Mouse (Mus musculus): ENCODE measurements around the gene 4833427G06Rik. TPM values are rescaled to one million over a fixed set of nuclear protein-coding genes. Genes with fewer than 3 reads are reported as not detected.
A peak's percentile ranks its signal among the peaks of the same experiment; 100 is the strongest.

The 4833427G06Rik gene
- total RNA-seq, 1 experiment: 0.22 TPM

- Histone ChIP-seq H3K9me3 (ENCODE audit: control insufficient read depth, insufficient read depth, low read depth, low read length) (no peaks in the 10 kb centered on the region), H3K4me3 (ENCODE audit: insufficient read depth in 1 of 2, low read depth in 1 of 2, low read length in 2 of 2, poor library complexity in 1 of 2, severe bottlenecking in 1 of 2) (peak within 1 kb of the TSS; percentile 67 to 79), H3K27ac (ENCODE audit: insufficient read depth, low read depth, low read length, poor library complexity, severe bottlenecking) (no peak within 1 kb of the TSS), H3K4me1 (ENCODE audit: control insufficient read depth in 2 of 2, insufficient read depth in 2 of 2, low read length in 2 of 2, poor library complexity in 1 of 2) (0 out of 4 replicates have a peak, but pooled peaks cover 1 to 2% of the 10 kb centered on the region in 2 experiments), H3K36me3 (ENCODE audit: control insufficient read depth, insufficient read depth, low read length, poor library complexity, severe bottlenecking) (no peaks in the 10 kb centered on the region), H3K9ac (ENCODE audit: insufficient read depth, low read depth, low read length, poor library complexity, severe bottlenecking) (peak within 1 kb of the TSS; percentile 16; the same call in 1 of the 2 replicates)
- peak; percentile 59 for TF ChIP-seq MAFK (IDR thresholded peaks at IDR 0.05; ENCODE audit: insufficient read depth, low read depth, low read length)
- no peak for TF ChIP-seq HCFC1 (IDR thresholded peaks at IDR 0.05; ENCODE audit: borderline replicate concordance, insufficient read depth, low read length)
- in situ Hi-C loops (cut with MboI; ENCODE audit: low sequenced_read_pairs in 2 of 2, unreplicated experiment in 2 of 2): no loop called here
- peak; percentile 62 for DNase-seq (ENCODE audit: low read depth, low spot score)
Measured at GRCm38 (mm10) chr9:51076979-51077315, 24.9 kb downstream of the 4833427G06Rik start, which contains the start of gene Layn. TSS of gene Layn (minus strand) at chr9:51077094.

DNA sequence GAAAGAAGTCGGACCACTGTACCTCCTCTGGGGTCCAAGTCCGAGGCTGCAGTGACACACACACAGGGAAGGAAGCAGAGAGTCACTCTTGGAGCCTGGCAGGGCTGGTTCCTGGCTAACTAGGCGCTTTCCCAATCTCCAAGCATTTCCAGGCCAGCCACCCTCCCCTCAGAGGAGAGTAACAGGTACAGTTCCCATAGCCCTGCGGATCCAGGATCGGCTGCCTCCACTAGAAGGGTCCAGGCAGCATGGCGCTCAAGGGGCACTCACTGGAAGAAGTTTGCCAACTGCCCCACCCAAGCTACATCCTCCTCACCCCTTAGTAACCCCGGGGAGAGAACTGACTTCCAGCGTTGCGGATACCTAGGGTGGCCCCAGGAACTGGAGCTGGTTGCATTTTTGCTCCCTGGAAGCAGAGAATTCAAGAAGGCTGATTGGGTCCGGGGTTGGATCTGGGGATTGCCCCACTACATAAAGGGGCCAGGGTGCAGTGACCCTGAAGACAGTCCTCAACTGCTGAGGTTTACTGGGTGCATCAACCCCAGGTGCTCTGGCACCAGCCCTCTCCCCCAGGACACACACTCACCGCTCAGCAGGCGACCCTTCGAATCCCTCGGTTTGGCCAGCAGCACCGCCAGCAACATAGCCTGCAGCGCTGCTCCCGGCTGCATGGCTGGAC, 25.4 kb downstream of the 4833427G06Rik start:
- no peak overlapping the region for H3K27ac ChIP-seq (ENCODE audit: insufficient read depth, low read depth, low read length, poor library complexity, severe bottlenecking)
- 0 out of 4 replicates have a peak, but pooled peaks cover 1 to 2% of the 10 kb centered on the region in 2 experiments for H3K4me1 ChIP-seq (ENCODE audit: control insufficient read depth in 2 of 2, insufficient read depth in 2 of 2, low read length in 2 of 2, poor library complexity in 1 of 2)
- TF ChIP-seq HCFC1 (IDR thresholded peaks at IDR 0.05; ENCODE audit: borderline replicate concordance, insufficient read depth, low read length): no peak
- TF ChIP-seq CHD2 (IDR thresholded peaks at IDR 0.05; ENCODE audit: low read depth, low read length): no peak
- no peak for TF ChIP-seq ZNF384 (IDR thresholded peaks at IDR 0.05; ENCODE audit: low read depth, low read length)
- TF ChIP-seq MAFK (IDR thresholded peaks at IDR 0.05; ENCODE audit: insufficient read depth, low read depth, low read length): no peak
- no peak for TF ChIP-seq ZC3H11A (IDR thresholded peaks at IDR 0.05; ENCODE audit: borderline replicate concordance, low read depth, low read length)
- H3K36me3 ChIP-seq (ENCODE audit: control insufficient read depth, insufficient read depth, low read length, poor library complexity, severe bottlenecking): no peaks in the 10 kb centered on the region
- peak overlapping the region; percentile 16; the same call in 1 of the 2 replicates for H3K9ac ChIP-seq (ENCODE audit: insufficient read depth, low read depth, low read length, poor library complexity, severe bottlenecking)
- peak overlapping the region; percentile 67 to 79 for H3K4me3 ChIP-seq (ENCODE audit: insufficient read depth in 1 of 2, low read depth in 1 of 2, low read length in 2 of 2, poor library complexity in 1 of 2, severe bottlenecking in 1 of 2)
- in situ Hi-C loops (cut with MboI; ENCODE audit: low sequenced_read_pairs in 2 of 2, unreplicated experiment in 2 of 2): no loop called here
- H3K9me3 ChIP-seq (ENCODE audit: control insufficient read depth, insufficient read depth, low read depth, low read length): no peaks in the 10 kb centered on the region
- peak; percentile 11 for DNase-seq (ENCODE audit: low read depth, low spot score)

DNA sequence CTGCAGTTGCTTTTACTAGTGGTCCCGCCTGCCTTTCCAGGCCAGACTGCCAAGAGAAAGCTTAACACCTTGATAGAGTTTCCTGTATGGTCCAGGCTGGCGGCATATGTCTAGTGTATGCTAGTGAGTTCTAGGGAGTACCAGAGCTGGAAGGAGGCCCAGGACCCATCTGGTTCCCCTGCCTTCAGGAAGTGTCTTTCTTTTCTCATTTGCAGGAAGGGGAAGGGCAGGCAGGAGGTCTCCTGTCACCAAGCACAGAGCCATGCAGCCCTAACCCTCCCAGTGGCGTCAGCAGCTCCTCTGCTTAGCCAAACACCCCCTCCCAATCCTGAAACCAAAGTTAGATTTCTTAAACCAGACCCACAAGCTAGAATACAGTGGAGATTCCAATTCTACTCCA, 26.1 kb downstream of the 4833427G06Rik start:
- no peak overlapping the region for H3K9ac ChIP-seq (ENCODE audit: insufficient read depth, low read depth, low read length, poor library complexity, severe bottlenecking)
- DNase-seq (ENCODE audit: low read depth, low spot score): peak; percentile 4
- no peak overlapping the region for H3K27ac ChIP-seq (ENCODE audit: insufficient read depth, low read depth, low read length, poor library complexity, severe bottlenecking)

GRCm38 (mm10) chr9:51070801-51071200, 31.1 kb downstream of the 4833427G06Rik start:
- H3K9me3 ChIP-seq (ENCODE audit: control insufficient read depth, insufficient read depth, low read depth, low read length): no peaks in the 10 kb centered on the region
- no peak overlapping the region for H3K27ac ChIP-seq (ENCODE audit: insufficient read depth, low read depth, low read length, poor library complexity, severe bottlenecking)
- H3K4me1 ChIP-seq (ENCODE audit: control insufficient read depth in 2 of 2, insufficient read depth in 2 of 2, low read length in 2 of 2, poor library complexity in 1 of 2): no peaks in the 10 kb centered on the region
- in situ Hi-C loops (cut with MboI; ENCODE audit: low sequenced_read_pairs in 2 of 2, unreplicated experiment in 2 of 2): no loop called here
- TF ChIP-seq ZC3H11A (IDR thresholded peaks at IDR 0.05; ENCODE audit: borderline replicate concordance, low read depth, low read length): no peak
- no peak for TF ChIP-seq ZNF384 (IDR thresholded peaks at IDR 0.05; ENCODE audit: low read depth, low read length)
- TF ChIP-seq MAFK (IDR thresholded peaks at IDR 0.05; ENCODE audit: insufficient read depth, low read depth, low read length): no peak
- TF ChIP-seq HCFC1 (IDR thresholded peaks at IDR 0.05; ENCODE audit: borderline replicate concordance, insufficient read depth, low read length): no peak
- TF ChIP-seq CHD2 (IDR thresholded peaks at IDR 0.05; ENCODE audit: low read depth, low read length): no peak
- H3K36me3 ChIP-seq (ENCODE audit: control insufficient read depth, insufficient read depth, low read length, poor library complexity, severe bottlenecking): no peaks in the 10 kb centered on the region
- no peak overlapping the region for H3K4me3 ChIP-seq (ENCODE audit: insufficient read depth in 1 of 2, low read depth in 1 of 2, low read length in 2 of 2, poor library complexity in 1 of 2, severe bottlenecking in 1 of 2)
- DNase-seq (ENCODE audit: low read depth, low spot score): no peak
- H3K9ac ChIP-seq (ENCODE audit: insufficient read depth, low read depth, low read length, poor library complexity, severe bottlenecking): no peak overlapping the region

More for the DNA sequence above, 26.1 kb downstream of the 4833427G06Rik start:
- H3K4me3 ChIP-seq (ENCODE audit: insufficient read depth in 1 of 2, low read depth in 1 of 2, low read length in 2 of 2, poor library complexity in 1 of 2, severe bottlenecking in 1 of 2): peak overlapping the region in 1 of 2 experiments; percentile 36; a peak in 1 of 4 replicates
- no peak for TF ChIP-seq ZNF384 (IDR thresholded peaks at IDR 0.05; ENCODE audit: low read depth, low read length)
- no peak for TF ChIP-seq MAFK (IDR thresholded peaks at IDR 0.05; ENCODE audit: insufficient read depth, low read depth, low read length)
- no peak for TF ChIP-seq CHD2 (IDR thresholded peaks at IDR 0.05; ENCODE audit: low read depth, low read length)
- no peak for TF ChIP-seq ZC3H11A (IDR thresholded peaks at IDR 0.05; ENCODE audit: borderline replicate concordance, low read depth, low read length)
- TF ChIP-seq HCFC1 (IDR thresholded peaks at IDR 0.05; ENCODE audit: borderline replicate concordance, insufficient read depth, low read length): no peak
- 0 out of 4 replicates have a peak, but pooled peaks cover 1 to 2% of the 10 kb centered on the region in 2 experiments for H3K4me1 ChIP-seq (ENCODE audit: control insufficient read depth in 2 of 2, insufficient read depth in 2 of 2, low read length in 2 of 2, poor library complexity in 1 of 2)
- in situ Hi-C loops (cut with MboI; ENCODE audit: low sequenced_read_pairs in 2 of 2, unreplicated experiment in 2 of 2): no loop called here
- H3K9me3 ChIP-seq (ENCODE audit: control insufficient read depth, insufficient read depth, low read depth, low read length): no peaks in the 10 kb centered on the region
- no peaks in the 10 kb centered on the region for H3K36me3 ChIP-seq (ENCODE audit: control insufficient read depth, insufficient read depth, low read length, poor library complexity, severe bottlenecking)

Data from ES-E14 (cell line).